ENCODE assay signal across 11 mouse cellular contexts in the genomic region with DNA sequence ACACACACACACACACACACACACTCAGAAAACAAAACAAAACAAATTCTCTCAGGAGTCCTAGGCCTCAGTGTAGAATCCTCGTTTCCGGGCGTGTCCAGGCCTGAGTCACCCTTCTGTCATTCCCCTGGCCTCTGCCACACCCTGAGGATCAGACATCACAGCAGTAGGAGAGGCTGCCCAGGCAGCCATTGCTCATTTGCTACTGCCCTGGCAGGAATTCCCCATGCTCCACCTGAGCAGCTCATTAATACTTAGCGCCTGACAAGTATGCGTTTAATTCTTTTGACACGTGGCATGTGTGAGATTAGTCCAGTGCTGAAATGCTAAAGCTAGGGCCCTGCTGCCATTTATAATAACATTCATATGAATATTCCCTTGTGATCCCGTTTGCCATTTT. TPM values are rescaled to one million over a fixed set of nuclear protein-coding genes. Genes with fewer than 3 reads are reported as not detected.
DNase-seq lines count a peak whose midpoint lies in the region; ATAC-seq and TF ChIP-seq lines count a peak whose summit lies in the region.
"Had no signal": no experiment of that assay in that cellular context is flagged by ENCODE, and none has a peak within 500 bp of the region (broad histone marks: within the 10 kb centered on the region; RNA-seq: fewer than 3 reads in every experiment).

No protein-coding gene starts in this region.

- no peaks in the 10 kb centered on the region for H3K36me3 ChIP-seq in limb, embryonic 12.5 days
- H3K36me3 ChIP-seq in limb, embryonic 10.5 days: no peaks in the 10 kb centered on the region
- H3K36me3 ChIP-seq in midbrain, postnatal 0 days (ENCODE audit: insufficient read depth, low read length): no peaks in the 10 kb centered on the region

- H3K27ac ChIP-seq in limb, embryonic 12.5 days: no peak overlapping the region
- H3K27ac ChIP-seq in limb, embryonic 10.5 days: no peak overlapping the region
- H3K27ac ChIP-seq in midbrain, postnatal 0 days (ENCODE audit: low read depth, low read length): no peak overlapping the region
- H3K27ac ChIP-seq: left cerebral cortex, adult 2 months had no signal

- 71% methylated on average over 7 of the region's 7 CpGs for WGBS in limb, embryonic 12.5 days
- WGBS in limb, embryonic 10.5 days: 80% methylated on average over 7 of the region's 7 CpGs
- WGBS in midbrain, postnatal 0 days: 40% methylated on average over 7 of the region's 7 CpGs

- peak; percentile 20 for DNase-seq in adrenal gland, postnatal 10 days
- DNase-seq in adrenal gland, adult (ENCODE audit: inconsistent age in 2 of 2, low spot score in 1 of 2): no peak
- DNase-seq in limb, embryonic 10.5 days (ENCODE audit: low spot score): no peak
- DNase-seq in forelimb bud, embryonic 11.5 days (ENCODE audit: low read depth, low spot score): peak; percentile 6
- peak; percentile 68 for DNase-seq in midbrain, postnatal 0 days (ENCODE audit: low spot score)
- no peak for DNase-seq in embryo, embryonic 10 days (ENCODE audit: low spot score)
- DNase-seq in B cell, adult 2 months: no peak

- ATAC-seq in limb, embryonic 12.5 days (ENCODE audit: insufficient number of reproducible peaks, insufficient read depth, low FRiP score, low TSS enrichment, low read depth): peak; percentile 13; the same call in 1 of the 2 replicates
- no peak for ATAC-seq in midbrain, postnatal 0 days (ENCODE audit: low FRiP score)

- H3K4me1 ChIP-seq in limb, embryonic 12.5 days (replicated peaks): no peaks in the 10 kb centered on the region
- no peaks in the 10 kb centered on the region for H3K4me1 ChIP-seq in limb, embryonic 10.5 days
- no peaks in the 10 kb centered on the region for H3K4me1 ChIP-seq in midbrain, postnatal 0 days (ENCODE audit: insufficient read depth, low read length)
- H3K4me1 ChIP-seq: megakaryocyte, embryonic 14.5 days had no signal

- H3K4me3 ChIP-seq in limb, embryonic 12.5 days (replicated peaks): no peak overlapping the region
- H3K4me3 ChIP-seq in limb, embryonic 10.5 days: no peak overlapping the region
- no peak overlapping the region for H3K4me3 ChIP-seq in midbrain, postnatal 0 days (ENCODE audit: low read depth, low read length)
- H3K4me3 ChIP-seq: left cerebral cortex, adult 2 months; megakaryocyte, embryonic 14.5 days had no signal

- TF ChIP-seq CTCF in midbrain, postnatal 0 days (IDR thresholded peaks at IDR 0.05): no peak

- H3K4me2 ChIP-seq in limb, embryonic 12.5 days: no peak overlapping the region
- no peak overlapping the region for H3K4me2 ChIP-seq in midbrain, postnatal 0 days (ENCODE audit: low read depth, low read length, poor library complexity, severe bottlenecking)

- H3K9ac ChIP-seq in limb, embryonic 12.5 days (replicated peaks): no peak overlapping the region
- no peak overlapping the region for H3K9ac ChIP-seq in midbrain, postnatal 0 days (replicated peaks; ENCODE audit: low read length, poor library complexity, severe bottlenecking)

- no peaks in the 10 kb centered on the region for H3K27me3 ChIP-seq in limb, embryonic 12.5 days
- no peaks in the 10 kb centered on the region for H3K27me3 ChIP-seq in limb, embryonic 10.5 days (ENCODE audit: low read depth, poor library complexity, severe bottlenecking)
- H3K27me3 ChIP-seq in midbrain, postnatal 0 days (ENCODE audit: insufficient read depth, low read length): no peaks in the 10 kb centered on the region
- H3K27me3 ChIP-seq: megakaryocyte, embryonic 14.5 days had no signal

- no peaks in the 10 kb centered on the region for H3K9me3 ChIP-seq in limb, embryonic 12.5 days
- no peaks in the 10 kb centered on the region for H3K9me3 ChIP-seq in limb, embryonic 10.5 days (replicated peaks)
- no peaks in the 10 kb centered on the region for H3K9me3 ChIP-seq in midbrain, postnatal 0 days (ENCODE audit: low read length)

RNA-seq across cellular contexts. Expression of a gene that starts 25.0 kb away (rescaled TPM):
- under 1 TPM; 0.64 to 0.93 TPM for total RNA-seq in adrenal gland, postnatal 10 days (2021)
- polyA plus RNA-seq in limb, embryonic 12.5 days (2016; fragmentation: Nextera tagmentation; extraction: Ambion mirVana): not detected in 2 replicates
- 0.34 TPM in 1 of 2 replicates, not detected in the other for polyA plus RNA-seq in limb, embryonic 10.5 days (2016; fragmentation: Nextera tagmentation; extraction: Ambion mirVana)
- 1.6 TPM in 1 of 2 replicates, not detected in the other for total RNA-seq in midbrain, postnatal 0 days (2014; rRNA removed)
- 0.06 TPM in 1 of 2 replicates, not detected in the other for polyA plus RNA-seq in midbrain, postnatal 0 days (2015; fragmentation: Nextera tagmentation; extraction: Ambion mirVana)
- total RNA-seq: granulocyte monocyte progenitor cell, adult 5-6 weeks; left cerebral cortex, adult 2 months had no signal

Comparison
In these comparisons a context has a peak if more than half of its experiments do, and no peak if none do; other contexts are left out.
1. DNase-seq: peak in adrenal gland, postnatal 10 days (single experiment), forelimb bud, embryonic 11.5 days (single experiment) and midbrain, postnatal 0 days (single experiment); none in adrenal gland, adult (0 of 2), limb, embryonic 10.5 days (single experiment), embryo, embryonic 10 days (single experiment) and B cell, adult 2 months (0 of 2).